ENCODE assay signal across 12 mouse cellular contexts in genomic region chr6:147719539-147719938, GRCm38 (mm10).
"Had no signal": no experiment of that assay in that cellular context is flagged by ENCODE, and none has a peak within 500 bp of the region (broad histone marks: within the 10 kb centered on the region; RNA-seq: fewer than 3 reads in every experiment).

No protein-coding gene starts in this region.

- H3K27me3 ChIP-seq: midbrain, embryonic 13.5 days; midbrain, embryonic 15.5 days; neural tube, embryonic 12.5 days had no signal

- ATAC-seq: midbrain, embryonic 13.5 days had no signal

- H3K27ac ChIP-seq: midbrain, embryonic 13.5 days; midbrain, embryonic 15.5 days; neural tube, embryonic 12.5 days had no signal

- H3K9me3 ChIP-seq: midbrain, embryonic 13.5 days; midbrain, embryonic 15.5 days; neural tube, embryonic 12.5 days had no signal

- DNase-seq: lung, adult 18-20 months; lung, embryonic 14.5 days; lung, postnatal 10 days; lung, postnatal 4 days; right cerebral cortex, postnatal 14 days; thymus, adult 18-20 months; thymus, postnatal 14 days; thymus, postnatal 36 days had no signal

- H3K36me3 ChIP-seq: midbrain, embryonic 13.5 days; midbrain, embryonic 15.5 days; neural tube, embryonic 12.5 days had no signal

- H3K4me3 ChIP-seq: midbrain, embryonic 13.5 days; midbrain, embryonic 15.5 days; neural tube, embryonic 12.5 days had no signal

- H3K9ac ChIP-seq: lung, embryonic 14.5 days; midbrain, embryonic 13.5 days; midbrain, embryonic 15.5 days; neural tube, embryonic 12.5 days had no signal

- H3K4me2 ChIP-seq: lung, embryonic 14.5 days; midbrain, embryonic 11.5 days; midbrain, embryonic 13.5 days; midbrain, embryonic 15.5 days; neural tube, embryonic 12.5 days had no signal

- H3K4me1 ChIP-seq: neural tube, embryonic 12.5 days had no signal
